Mouse (Mus musculus) intestine, postnatal 0 days (tissue): Measurements from ENCODE around the gene Syne2. TPM values are rescaled to one million over a fixed set of nuclear protein-coding genes. Genes with fewer than 3 reads are reported as not detected.

Source experiments
- ATAC-seq: fragments of 200-750 bp; cut with Nextera tagmentation; 2 replicates; pipeline ENCODE4 v1.8.0; 2017; ENCODE audit warnings: mild to moderate bottlenecking, moderate TSS enrichment, moderate library complexity
- H3K27ac ChIP-seq: fragments of 300-500 bp; sonication (generic); 2 replicates; pipeline ENCODE4 v1.5.1; 2014; ENCODE audit warnings: mild to moderate bottlenecking, low read depth, low read length, moderate library complexity
- H3K27me3 ChIP-seq: fragments of 300-500 bp; sonication (generic); replicated peaks from 2 replicates; pipeline ENCODE4 v1.6.1; 2014; ENCODE audit warnings: low read length, mixed read lengths; ENCODE audit not compliant: control insufficient read depth, insufficient read depth
- H3K36me3 ChIP-seq: fragments of 300-500 bp; sonication (generic); 2 replicates; pipeline ENCODE4 v1.6.1; 2014; ENCODE audit warnings: mild to moderate bottlenecking, moderate library complexity; ENCODE audit not compliant: control insufficient read depth, insufficient read depth
- H3K4me1 ChIP-seq: fragments of 300-500 bp; sonication (generic); replicated peaks from 2 replicates; pipeline ENCODE4 v1.6.1; 2014; ENCODE audit warnings: antibody characterized with exemption, low read length, mixed read lengths; ENCODE audit not compliant: control insufficient read depth, insufficient read depth
- H3K4me2 ChIP-seq: fragments of 300-500 bp; sonication (generic); replicated peaks from 2 replicates; pipeline ENCODE4 v1.6.1; 2014; ENCODE audit warnings: low read depth, mild to moderate bottlenecking, moderate library complexity
- H3K4me3 ChIP-seq: fragments of 300-500 bp; sonication (generic); 2 replicates; pipeline ENCODE4 v1.5.1; 2014; ENCODE audit warnings: low read depth, low read length
- H3K9ac ChIP-seq: fragments of 300-500 bp; sonication (generic); 2 replicates; pipeline ENCODE4 v1.6.1; 2014; ENCODE audit warnings: mild to moderate bottlenecking, low read depth, low read length
- H3K9me3 ChIP-seq: fragments of 300-500 bp; sonication (generic); 2 replicates; pipeline ENCODE4 v1.6.1; 2016; ENCODE audit warnings: mixed run types; ENCODE audit not compliant: control insufficient read depth
- CTCF ChIP-seq: sonication (generic); IDR thresholded peaks from 2 replicates; pipeline ENCODE4 v1.5.1; 2016; ENCODE audit warnings: low read depth, mild to moderate bottlenecking, control low read depth, antibody characterized with exemption, moderate library complexity
- WGBS: fragments of 180-500 bp; shearing (Covaris S2); extraction: QIAGEN DNeasy Blood & Tissue Kit; methylation state at CpG from one replicate; pipeline ENCODE4 v1.1.7; 2014; 5-methylcytosine and 5-hydroxymethylcytosine counted together
- polyA plus RNA-seq: library from polyadenylated mRNA; unstranded; fragments of >200 nt; fragmentation: Nextera tagmentation; extraction: Ambion mirVana; gene quantifications from 2 replicates; pipeline ENCODE4 v1.2.1, GENCODE M21; 2015

Syne2 gene
- polyA plus RNA-seq, 1 experiment from 2014 or later = 14.5 TPM

DNA sequence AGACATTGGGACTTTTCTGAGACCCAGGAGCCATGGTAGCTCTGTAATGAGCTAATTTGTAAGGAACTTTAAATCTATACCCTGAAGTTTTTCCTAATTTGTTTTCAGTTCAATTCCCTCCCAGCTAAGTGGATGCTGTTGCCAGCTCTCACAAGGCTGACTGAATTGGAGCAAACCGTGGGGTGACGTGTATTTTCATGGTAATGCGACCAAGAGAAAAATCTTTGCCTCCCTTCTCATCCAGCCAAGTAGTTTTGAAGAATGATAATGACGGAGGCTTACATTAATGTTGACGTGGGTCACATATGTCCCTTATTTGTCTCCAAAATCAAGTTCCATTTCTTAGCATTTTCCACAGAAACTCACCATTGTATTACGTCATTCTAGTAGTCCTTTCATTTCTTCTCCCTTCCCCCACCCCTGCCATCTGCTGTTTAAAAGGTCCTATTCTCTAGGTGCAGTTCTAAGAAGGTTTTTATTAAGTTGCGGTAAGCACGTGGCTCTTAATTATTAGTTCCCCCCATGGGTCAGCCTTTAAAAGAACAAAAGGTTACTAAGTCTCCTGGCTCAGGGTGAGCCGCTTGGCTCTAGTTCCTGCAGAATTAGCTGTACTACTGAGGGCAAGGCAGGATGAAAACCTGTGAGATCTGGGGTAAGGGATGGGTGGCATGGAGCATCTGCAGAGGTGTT, 55.8 kb downstream of the Syne2 start:
- H3K4me3 ChIP-seq = no peak overlapping the region
- 82% methylated on average over 9 of the region's 9 CpGs for WGBS
- no peak overlapping the region for H3K27ac ChIP-seq
- H3K36me3 ChIP-seq = no peaks in the 10 kb centered on the region
- H3K9me3 ChIP-seq = no peaks in the 10 kb centered on the region
- no peak for ATAC-seq
- no peak overlapping the region for H3K9ac ChIP-seq
- H3K27me3 ChIP-seq = no peaks in the 10 kb centered on the region
- TF ChIP-seq CTCF = no peak
- H3K4me1 ChIP-seq = no peaks in the 10 kb centered on the region
- no peak overlapping the region for H3K4me2 ChIP-seq

DNA sequence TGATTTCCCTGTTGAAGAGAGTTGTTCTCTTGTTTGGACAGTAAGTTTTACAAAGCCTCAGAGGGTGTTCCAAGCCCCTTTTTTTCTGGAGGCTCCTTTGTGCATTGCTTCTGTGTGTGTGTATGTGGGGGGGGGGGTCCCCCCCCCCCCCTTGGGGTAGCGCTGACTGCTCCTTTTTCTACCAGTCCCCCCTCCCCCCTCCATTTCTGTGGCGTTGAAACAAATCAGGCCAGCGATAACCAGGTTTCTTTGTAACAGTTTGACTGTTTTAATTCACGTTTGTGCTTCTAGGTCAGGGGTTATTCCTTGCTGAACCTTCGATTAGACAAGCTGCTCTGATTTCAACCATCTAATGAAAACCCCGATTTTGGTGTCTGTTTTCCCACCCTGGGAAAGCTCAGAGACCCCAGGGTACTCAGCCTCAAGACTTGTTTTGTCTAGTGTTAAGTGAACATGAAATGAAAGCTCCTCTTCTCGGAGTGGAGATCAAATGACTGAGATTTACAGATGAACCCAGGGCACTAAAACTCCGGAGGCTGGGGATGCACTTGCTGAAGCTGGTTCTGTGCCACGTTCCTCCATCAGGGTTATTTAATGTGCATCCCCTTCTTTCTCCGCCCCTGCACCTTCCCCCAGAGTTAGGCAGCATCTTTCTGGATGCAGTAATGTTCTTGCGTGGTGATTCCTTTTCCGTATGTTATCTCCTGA, 56.5 kb downstream of the Syne2 start:
- Histone ChIP-seq H3K36me3 (0 out of 2 replicates have a peak, but pooled peaks cover 2% of the 10 kb centered on the region), H3K9ac (no peak overlapping the region), H3K4me2 (no peak overlapping the region), H3K9me3 (no peaks in the 10 kb centered on the region), H3K27me3 (no peaks in the 10 kb centered on the region), H3K4me1 (no peaks in the 10 kb centered on the region), H3K4me3 (no peak overlapping the region), H3K27ac (no peak overlapping the region)
- no peak for ATAC-seq
- no peak for TF ChIP-seq CTCF
- 62% methylated on average over 12 of the region's 12 CpGs for WGBS

DNA sequence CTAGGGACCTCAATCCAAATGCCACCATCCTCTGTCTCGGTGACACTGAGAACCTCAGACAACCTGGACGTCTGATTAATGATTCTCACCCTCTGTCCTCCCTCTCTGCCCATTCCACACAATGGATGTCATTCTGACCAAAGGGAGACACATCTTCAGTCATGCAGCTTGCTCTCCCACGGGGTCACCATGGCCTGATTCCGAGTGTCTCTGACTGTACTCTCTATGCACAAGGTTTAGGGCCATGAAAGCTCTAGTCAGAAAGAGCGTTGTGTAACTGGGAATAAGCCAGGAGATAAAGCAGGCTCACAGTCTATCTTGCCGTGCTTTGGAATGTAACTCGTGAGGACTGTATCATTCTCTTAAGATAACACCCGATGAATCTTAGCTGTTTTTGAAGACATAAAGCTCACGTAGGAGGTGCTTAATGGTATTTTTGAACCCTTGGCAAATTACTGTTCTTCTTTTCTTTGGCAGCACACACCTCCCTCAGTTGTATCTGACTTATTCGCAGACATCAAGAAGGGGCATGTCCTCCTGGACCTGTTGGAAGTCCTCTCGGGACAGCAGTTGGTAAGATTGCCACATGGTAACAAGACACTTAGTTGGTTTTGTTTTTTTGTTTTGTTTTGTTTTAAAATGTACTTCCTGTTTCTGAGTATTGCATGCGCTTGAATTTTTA, 61.8 kb downstream of the Syne2 start:
- Histone ChIP-seq H3K36me3 (peaks cover 11% of the 10 kb centered on the region), H3K4me1 (no peaks in the 10 kb centered on the region), H3K4me3 (no peak overlapping the region), H3K9me3 (no peaks in the 10 kb centered on the region), H3K27me3 (no peaks in the 10 kb centered on the region), H3K27ac (no peak overlapping the region), H3K4me2 (no peak overlapping the region), H3K9ac (no peak overlapping the region)
- no peak for ATAC-seq
- no peak for TF ChIP-seq CTCF
- WGBS = 74% methylated on average over 12 of the region's 12 CpGs

DNA sequence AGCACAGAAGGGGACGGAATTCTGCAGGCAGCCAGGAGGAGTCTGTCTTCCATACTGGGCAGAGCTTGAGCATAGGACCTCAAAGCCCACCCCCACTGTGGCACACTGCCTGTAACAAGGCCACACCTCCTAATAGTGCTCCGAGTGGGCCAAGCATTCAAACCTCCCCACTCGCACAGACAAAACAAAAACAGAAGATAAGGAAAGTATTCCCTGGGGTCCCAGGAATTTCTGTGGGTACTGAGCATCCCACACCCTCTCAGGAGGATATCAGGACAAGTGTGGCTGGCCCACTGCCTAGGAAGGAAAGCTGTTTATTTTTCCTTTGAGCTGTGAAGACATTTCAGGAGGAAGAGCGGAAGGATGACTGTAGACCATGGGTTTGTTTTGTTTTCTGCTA, 63.6 kb downstream of the Syne2 start:
- H3K9ac ChIP-seq = no peak overlapping the region
- H3K9me3 ChIP-seq = no peaks in the 10 kb centered on the region
- H3K4me2 ChIP-seq = no peak overlapping the region
- no peaks in the 10 kb centered on the region for H3K27me3 ChIP-seq
- H3K27ac ChIP-seq = no peak overlapping the region
- no peak for TF ChIP-seq CTCF
- H3K4me3 ChIP-seq = no peak overlapping the region
- no peak for ATAC-seq
- H3K4me1 ChIP-seq = no peaks in the 10 kb centered on the region
- 69% methylated on average over 4 of the region's 4 CpGs for WGBS
- H3K36me3 ChIP-seq = peaks cover 16% of the 10 kb centered on the region

DNA sequence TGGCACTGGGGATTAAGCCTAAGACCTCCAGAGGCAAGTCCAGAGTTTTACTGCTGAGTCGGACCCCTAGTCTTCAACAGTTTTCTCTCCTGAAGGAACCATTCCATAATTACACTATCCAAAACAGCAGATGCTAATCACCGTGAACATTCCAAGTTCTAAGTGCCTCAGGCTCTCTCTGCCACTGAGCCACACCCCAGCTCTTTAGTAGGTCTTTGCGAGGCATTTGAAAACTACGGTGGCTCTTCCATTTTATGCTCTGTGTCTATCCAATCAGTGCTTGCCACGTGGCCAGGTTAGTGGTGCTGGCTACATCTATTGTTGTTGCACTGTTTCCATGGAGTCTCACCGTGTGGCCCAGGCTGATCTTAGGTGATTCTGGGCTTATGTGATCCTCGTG, 68.2 kb downstream of the Syne2 start:
- 83% methylated on average over 7 of the region's 7 CpGs for WGBS
- no peaks in the 10 kb centered on the region for H3K4me1 ChIP-seq

DNA sequence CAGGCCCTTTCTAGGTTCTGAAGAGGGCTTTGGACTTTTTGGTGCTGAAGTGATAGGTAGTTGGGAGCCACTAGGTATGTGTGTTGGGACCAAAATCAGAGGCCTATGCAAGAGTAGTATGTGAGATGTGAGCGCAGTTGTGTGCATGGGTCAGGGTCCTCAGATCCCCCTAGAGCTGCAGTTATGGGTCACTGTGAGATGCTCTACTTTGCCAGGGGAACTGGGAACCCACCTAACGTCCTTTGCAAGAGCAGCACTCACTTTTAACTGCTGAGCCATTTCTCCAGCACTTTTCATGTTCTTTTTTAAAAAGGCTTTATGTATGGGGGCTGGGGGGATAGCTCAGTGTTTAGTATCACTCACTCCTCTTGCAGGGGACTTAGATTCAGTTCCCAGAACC, 69.0 kb downstream of the Syne2 start:
- Histone ChIP-seq H3K27ac (no peak overlapping the region), H3K4me3 (no peak overlapping the region), H3K4me1 (no peaks in the 10 kb centered on the region), H3K36me3 (peaks cover 19% of the 10 kb centered on the region), H3K27me3 (no peaks in the 10 kb centered on the region), H3K9ac (no peak overlapping the region), H3K9me3 (no peaks in the 10 kb centered on the region), H3K4me2 (no peak overlapping the region)
- no peak for TF ChIP-seq CTCF
- 91% methylated on average over 2 of the region's 2 CpGs for WGBS
- no peak for ATAC-seq

More for the DNA sequence above, 68.2 kb downstream of the Syne2 start:
- Histone ChIP-seq H3K4me3 (no peak overlapping the region), H3K9ac (no peak overlapping the region), H3K9me3 (no peaks in the 10 kb centered on the region), H3K27me3 (no peaks in the 10 kb centered on the region), H3K36me3 (peaks cover 17% of the 10 kb centered on the region), H3K27ac (no peak overlapping the region), H3K4me2 (no peak overlapping the region)
- no peak for TF ChIP-seq CTCF
- no peak for ATAC-seq
